Mouse (Mus musculus): ENCODE measurements around the gene B4galt7.

- TF ChIP-seq CTCF (IDR thresholded peaks at IDR 0.05; ENCODE audit: low read depth) = no peak
- no peak for TF ChIP-seq EP300 (IDR thresholded peaks at IDR 0.05; ENCODE audit: low read depth)
Observed at GRCm38 (mm10) chr13:55567949-55568348, 31.7 kb upstream of the B4galt7 start.

Measured in heart, postnatal 0 days (tissue).